Mouse (Mus musculus): ENCODE measurements around the gene Fam149a. TPM values are rescaled to one million over a fixed set of nuclear protein-coding genes. Genes with fewer than 3 reads are reported as not detected.

Fam149a gene
- polyA plus RNA-seq, 2 experiments: 1.4 to 1.7 TPM

DNA sequence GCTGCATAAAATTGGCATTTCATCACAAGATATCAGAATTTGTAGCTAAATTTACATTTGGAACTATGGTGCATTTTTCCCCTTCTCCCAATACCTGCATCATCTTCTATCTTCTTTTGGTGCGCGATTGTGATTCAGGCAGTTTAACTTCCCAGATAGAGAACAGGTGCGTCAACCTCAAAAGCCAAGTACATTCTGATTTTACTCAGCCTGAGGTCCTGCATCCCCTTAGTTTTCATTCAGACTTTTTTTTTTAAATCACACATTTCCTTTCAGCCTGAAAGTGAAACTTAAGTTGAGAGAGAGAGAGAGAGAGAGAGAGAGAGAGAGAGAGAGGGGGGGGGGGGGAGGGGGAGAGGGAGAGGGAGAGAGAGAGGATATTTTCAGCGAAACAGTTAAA is 27.6 kb upstream of the Fam149a start:
- peak overlapping the region; percentile 62 for H3K4me2 ChIP-seq (ENCODE audit: low read depth)
- no peak overlapping the region for H3K9ac ChIP-seq (replicated peaks)
- WGBS (ENCODE audit: insufficient replicate concordance): 42% methylated on average over 4 of the region's 4 CpGs
- H3K4me1 ChIP-seq (replicated peaks; ENCODE audit: control insufficient read depth in 2 of 2, insufficient read depth in 2 of 2, low read length in 1 of 2): 0 out of 4 replicates have a peak, but pooled peaks cover 0 to 4% of the 10 kb centered on the region in 2 experiments
- TF ChIP-seq CTCF (IDR thresholded peaks at IDR 0.05; ENCODE audit: low read depth): no peak
- TF ChIP-seq EP300 (IDR thresholded peaks at IDR 0.05; ENCODE audit: low read depth): no peak
- H3K27me3 ChIP-seq (ENCODE audit: control insufficient read depth, insufficient read depth, low read length): no peaks in the 10 kb centered on the region
- peak overlapping the region; percentile 54 to 64 for H3K4me3 ChIP-seq (ENCODE audit: insufficient read depth in 1 of 2, low read depth in 2 of 2, low read length in 2 of 2)
- no peak overlapping the region for H3K27ac ChIP-seq
- no peak for ATAC-seq (ENCODE audit: insufficient read depth)
- DNase-seq (ENCODE audit: low read depth in 3 of 3, low spot score in 3 of 3): no peak
- H3K36me3 ChIP-seq (replicated peaks; ENCODE audit: control insufficient read depth, insufficient read depth, low read depth): no peaks in the 10 kb centered on the region
- no peaks in the 10 kb centered on the region for H3K9me3 ChIP-seq (ENCODE audit: control insufficient read depth, low read length)

DNA sequence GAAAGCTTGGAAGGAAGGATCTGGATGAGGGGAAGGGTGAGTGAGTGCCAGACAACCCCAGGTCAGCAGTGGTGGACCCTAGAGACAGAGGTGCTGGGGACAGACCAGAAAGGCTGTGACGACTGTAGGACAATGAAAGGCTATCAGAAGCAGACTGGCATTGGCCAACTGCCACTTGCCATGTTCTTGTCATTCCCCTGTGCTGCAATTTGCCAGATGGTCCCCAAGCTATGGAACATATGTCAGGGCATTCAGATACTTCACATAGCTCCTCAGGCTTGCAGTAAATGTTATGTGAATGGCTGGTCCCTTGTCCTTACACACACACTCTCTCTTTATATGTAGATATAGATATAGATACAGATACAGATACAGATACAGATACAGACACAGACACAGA is 1.2 kb upstream of the Fam149a start:
- ATAC-seq (ENCODE audit: insufficient read depth) (no peak), DNase-seq (ENCODE audit: low read depth in 3 of 3, low spot score in 3 of 3) (no peak)
- WGBS (ENCODE audit: insufficient replicate concordance): 45% methylated on average over 1 of the region's 1 CpGs
- TF ChIP-seq CTCF (IDR thresholded peaks at IDR 0.05; ENCODE audit: low read depth): no peak
- TF ChIP-seq EP300 (IDR thresholded peaks at IDR 0.05; ENCODE audit: low read depth): no peak
- Histone ChIP-seq H3K36me3 (replicated peaks; ENCODE audit: control insufficient read depth, insufficient read depth, low read depth) (no peaks in the 10 kb centered on the region), H3K4me1 (replicated peaks; ENCODE audit: control insufficient read depth in 2 of 2, insufficient read depth in 2 of 2, low read length in 1 of 2) (no peaks in the 10 kb centered on the region), H3K4me3 (ENCODE audit: insufficient read depth in 1 of 2, low read depth in 2 of 2, low read length in 2 of 2) (no peak overlapping the region), H3K4me2 (ENCODE audit: low read depth) (no peak overlapping the region), H3K27ac (no peak overlapping the region), H3K9me3 (ENCODE audit: control insufficient read depth, low read length) (no peaks in the 10 kb centered on the region), H3K27me3 (ENCODE audit: control insufficient read depth, insufficient read depth, low read length) (peaks cover 4% of the 10 kb centered on the region; the same call in 1 of the 2 replicates), H3K9ac (replicated peaks) (no peak overlapping the region)

- Histone ChIP-seq H3K36me3 (replicated peaks; ENCODE audit: control insufficient read depth, insufficient read depth, low read depth) (no peaks in the 10 kb centered on the region), H3K27me3 (ENCODE audit: control insufficient read depth, insufficient read depth, low read length) (peaks cover 4% of the 10 kb centered on the region; the same call in 1 of the 2 replicates), H3K9me3 (ENCODE audit: control insufficient read depth, low read length) (no peaks in the 10 kb centered on the region), H3K4me1 (replicated peaks; ENCODE audit: control insufficient read depth in 2 of 2, insufficient read depth in 2 of 2, low read length in 1 of 2) (no peaks in the 10 kb centered on the region), H3K9ac (replicated peaks) (no peak overlapping the region), H3K4me3 (ENCODE audit: insufficient read depth in 1 of 2, low read depth in 2 of 2, low read length in 2 of 2) (no peak overlapping the region), H3K4me2 (ENCODE audit: low read depth) (peak overlapping the region; percentile 36), H3K27ac (no peak overlapping the region)
- ATAC-seq (ENCODE audit: insufficient read depth) (no peak), DNase-seq (ENCODE audit: low read depth in 3 of 3, low spot score in 3 of 3) (no peak)
- TF ChIP-seq EP300 (IDR thresholded peaks at IDR 0.05; ENCODE audit: low read depth) (no peak), CTCF (IDR thresholded peaks at IDR 0.05; ENCODE audit: low read depth) (no peak)
- WGBS (ENCODE audit: insufficient replicate concordance): 3% methylated on average over 38 of the region's 38 CpGs
Observed at GRCm38 (mm10) chr8:45381075-45381962, 772 bp downstream of the Fam149a start.

GRCm38 (mm10) chr8:45380598-45380997 is 1.5 kb downstream of the Fam149a start:
- WGBS (ENCODE audit: insufficient replicate concordance): 8% methylated on average over 4 of the region's 4 CpGs
- Histone ChIP-seq H3K4me1 (replicated peaks; ENCODE audit: control insufficient read depth in 2 of 2, insufficient read depth in 2 of 2, low read length in 1 of 2) (no peaks in the 10 kb centered on the region), H3K9me3 (ENCODE audit: control insufficient read depth, low read length) (no peaks in the 10 kb centered on the region), H3K9ac (replicated peaks) (no peak overlapping the region), H3K4me3 (ENCODE audit: insufficient read depth in 1 of 2, low read depth in 2 of 2, low read length in 2 of 2) (no peak overlapping the region), H3K27me3 (ENCODE audit: control insufficient read depth, insufficient read depth, low read length) (peaks cover 4% of the 10 kb centered on the region; the same call in 1 of the 2 replicates), H3K27ac (no peak overlapping the region), H3K4me2 (ENCODE audit: low read depth) (no peak overlapping the region), H3K36me3 (replicated peaks; ENCODE audit: control insufficient read depth, insufficient read depth, low read depth) (no peaks in the 10 kb centered on the region)
- ATAC-seq (ENCODE audit: insufficient read depth) (no peak), DNase-seq (ENCODE audit: low read depth in 3 of 3, low spot score in 3 of 3) (no peak)
- no peak for TF ChIP-seq EP300 (IDR thresholded peaks at IDR 0.05; ENCODE audit: low read depth)
- no peak for TF ChIP-seq CTCF (IDR thresholded peaks at IDR 0.05; ENCODE audit: low read depth)

DNA sequence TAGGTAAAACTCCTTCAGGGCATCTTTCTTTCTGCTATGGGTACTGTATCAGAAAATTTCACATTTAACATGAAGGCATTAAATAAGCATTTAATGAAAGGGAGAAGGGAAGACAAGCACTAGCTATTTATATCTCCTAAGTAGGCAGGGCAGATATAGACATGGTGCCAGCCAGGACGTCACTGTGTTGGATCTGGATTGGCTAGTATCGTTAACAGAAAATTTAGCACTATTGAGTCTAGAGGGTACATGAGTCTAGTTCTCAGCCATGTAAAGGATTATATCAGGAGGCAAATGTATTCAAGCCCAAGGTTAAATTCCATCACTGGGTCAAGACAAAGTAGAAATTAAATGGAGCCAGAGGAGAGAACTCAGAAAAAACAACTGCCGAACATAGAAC is 8.0 kb downstream of the Fam149a start:
- Histone ChIP-seq H3K9me3 (ENCODE audit: control insufficient read depth, low read length) (no peaks in the 10 kb centered on the region), H3K9ac (replicated peaks) (no peak overlapping the region), H3K36me3 (replicated peaks; ENCODE audit: control insufficient read depth, insufficient read depth, low read depth) (no peaks in the 10 kb centered on the region), H3K27me3 (ENCODE audit: control insufficient read depth, insufficient read depth, low read length) (no peaks in the 10 kb centered on the region), H3K27ac (no peak overlapping the region), H3K4me1 (replicated peaks; ENCODE audit: control insufficient read depth in 2 of 2, insufficient read depth in 2 of 2, low read length in 1 of 2) (no peaks in the 10 kb centered on the region), H3K4me2 (ENCODE audit: low read depth) (no peak overlapping the region), H3K4me3 (ENCODE audit: insufficient read depth in 1 of 2, low read depth in 2 of 2, low read length in 2 of 2) (no peak overlapping the region)
- no peak for ATAC-seq (ENCODE audit: insufficient read depth)
- no peak for TF ChIP-seq EP300 (IDR thresholded peaks at IDR 0.05; ENCODE audit: low read depth)
- TF ChIP-seq CTCF (IDR thresholded peaks at IDR 0.05; ENCODE audit: low read depth): no peak
- whole genome bisulfite sequencing (ENCODE audit: insufficient replicate concordance): 73% methylated on average over 3 of the region's 3 CpGs
- DNase-seq (ENCODE audit: low read depth in 3 of 3, low spot score in 3 of 3): no peak

Measured in liver, embryonic 14.5 days (tissue).